Mouse (Mus musculus) cerebellum, postnatal 4 days (tissue): ENCODE results near the gene Rnf220.

Source experiments
- DNase-seq, 2 experiments: peaks; one replicate each; pipeline ENCODE4 v3.0.0; 2022; ENCODE audit warnings: low spot score in 2 of 2, mixed read lengths in 1 of 2

Rnf220 gene

DNA sequence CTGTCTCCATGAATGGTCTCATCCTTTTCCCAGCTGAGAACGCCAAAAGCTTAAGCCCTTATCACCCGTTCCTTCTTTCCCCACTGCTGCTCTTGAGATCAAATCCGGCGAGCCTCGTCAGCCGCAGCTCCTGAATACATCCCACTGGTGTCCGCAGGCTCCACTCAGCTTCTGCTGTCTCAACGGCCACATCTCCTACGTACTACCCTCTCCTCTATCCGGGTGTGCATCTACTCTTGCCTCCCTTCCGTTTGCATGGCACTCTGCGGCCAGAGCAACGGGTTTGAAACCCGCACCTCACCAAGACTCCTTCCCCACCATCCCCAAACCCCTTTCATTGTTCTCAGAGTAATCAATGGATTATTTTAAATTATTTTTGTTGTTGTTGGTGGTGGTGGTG is 58.8 kb downstream of the Rnf220 start:
- DNase-seq, result no peak

DNA sequence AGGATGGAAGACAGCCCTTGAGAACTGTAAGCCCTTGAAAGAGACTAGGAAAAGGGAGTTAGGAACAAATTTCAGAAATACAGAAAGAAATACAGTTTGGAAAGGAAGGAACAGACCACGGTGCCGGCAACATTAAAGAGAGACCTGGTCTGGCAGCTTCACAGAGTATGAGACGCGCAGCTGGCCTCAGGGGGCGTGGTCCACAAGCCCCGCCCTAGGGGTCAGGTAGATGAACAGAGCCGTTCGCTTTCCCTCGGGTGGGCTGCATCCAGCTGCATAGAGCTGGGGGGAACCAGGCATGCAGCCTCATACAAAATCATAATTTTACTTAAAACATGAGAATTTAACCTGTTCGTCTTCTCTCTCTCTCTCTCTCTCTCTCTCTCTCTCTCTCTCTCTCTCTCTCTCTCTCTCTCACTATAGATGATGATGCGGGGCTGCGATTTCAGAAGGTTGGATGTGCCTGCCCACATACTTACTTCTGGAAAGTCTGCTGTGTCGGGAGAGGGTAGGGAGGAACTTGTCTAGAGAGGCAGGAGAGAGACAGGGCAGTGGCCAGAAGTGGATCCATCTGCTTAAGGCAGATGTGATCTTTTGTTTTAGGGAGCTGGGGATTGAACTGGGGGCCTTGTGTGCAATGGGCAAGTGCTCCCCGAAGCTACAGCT is 59.7 kb downstream of the Rnf220 start:
- no peak for DNase-seq

GRCm38 (mm10) chr4:117434336-117434735 is 62.5 kb downstream of the Rnf220 start:
- no peak for DNase-seq

- DNase-seq, result no peak
Measured at GRCm38 (mm10) chr4:117429604-117430003, 67.2 kb downstream of the Rnf220 start.

DNA sequence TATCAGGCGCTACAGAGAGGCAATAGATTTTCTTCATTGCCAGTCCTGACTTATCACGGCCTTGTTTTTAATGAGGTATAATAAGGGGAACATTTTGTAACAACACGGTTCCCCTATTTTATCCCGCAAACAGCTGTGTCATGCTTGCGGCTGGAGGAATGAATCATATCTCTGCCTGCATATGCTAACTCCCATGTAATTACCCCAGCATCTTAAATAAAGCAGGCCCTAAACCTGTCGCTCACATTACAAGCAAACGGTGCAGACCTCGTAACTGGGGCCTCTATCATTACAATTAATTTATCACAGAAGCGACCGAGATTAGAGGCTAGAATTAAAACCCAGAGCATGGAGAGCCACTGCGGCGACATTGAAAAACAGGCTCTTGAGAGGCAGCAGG is 69.3 kb downstream of the Rnf220 start:
- DNase-seq, result no peak

GRCm38 (mm10) chr4:117421077-117421476 is 75.8 kb downstream of the Rnf220 start:
- DNase-seq, result no peak

DNA sequence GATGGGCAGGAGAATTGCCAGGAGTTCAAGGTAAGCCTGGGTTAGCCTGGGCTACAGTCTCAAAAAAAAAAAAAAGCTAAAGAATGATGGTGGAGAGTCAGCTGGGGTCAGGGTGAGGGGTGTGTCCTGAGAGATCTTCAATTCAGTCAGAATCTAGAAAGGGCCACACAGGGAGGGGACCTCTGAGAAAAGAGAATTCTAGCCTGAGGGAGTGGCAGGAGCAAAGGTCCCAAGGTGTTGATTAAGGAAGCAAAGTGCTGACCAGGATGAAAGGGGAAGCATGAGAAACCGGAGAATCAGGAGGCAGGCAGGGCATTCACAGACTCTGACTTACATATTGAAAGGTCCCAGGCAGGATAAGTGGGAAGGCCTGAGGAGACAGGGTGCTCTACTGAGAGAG is 80.0 kb downstream of the Rnf220 start:
- no peak for DNase-seq

DNA sequence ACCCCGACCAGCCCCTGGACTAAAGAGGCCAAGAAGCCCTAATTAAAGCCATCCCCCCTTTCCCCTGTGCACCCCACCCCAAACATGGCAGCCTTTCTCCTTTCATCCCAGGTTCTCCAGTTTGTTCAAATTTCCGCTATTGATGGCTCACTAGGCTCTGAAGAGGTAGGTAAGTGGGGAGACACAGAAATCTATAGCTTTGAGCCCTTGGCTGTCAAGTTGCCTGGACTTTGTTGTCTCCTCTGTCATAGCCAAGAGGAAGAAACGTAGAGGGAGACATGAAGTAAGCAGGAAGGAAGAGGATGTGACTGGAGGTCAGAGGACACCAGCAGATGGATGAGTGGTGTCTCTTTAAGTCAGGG is 86.8 kb downstream of the Rnf220 start:
- no peak for DNase-seq

GRCm38 (mm10) chr4:117409144-117410048 is 87.5 kb downstream of the Rnf220 start:
- DNase-seq, result no peak

DNA sequence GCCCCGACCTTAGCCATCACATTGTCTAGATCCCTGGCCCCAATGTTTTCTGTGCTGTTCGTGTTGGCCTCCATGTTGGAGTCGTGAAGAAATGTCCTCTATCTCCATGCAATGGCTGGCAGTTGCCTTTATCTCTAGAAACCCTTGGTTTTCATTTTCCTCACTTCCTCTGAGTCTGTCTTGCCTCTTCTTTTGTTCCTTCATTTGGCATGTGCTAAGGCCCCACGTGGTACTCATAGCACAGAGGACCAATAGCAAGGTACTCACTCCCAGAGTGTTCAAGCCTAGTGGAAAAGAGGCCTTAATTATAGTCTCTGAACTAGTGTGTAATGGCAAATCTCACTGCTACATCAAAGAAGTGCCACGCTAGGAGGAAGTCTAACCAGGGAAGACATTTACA is 88.9 kb downstream of the Rnf220 start:
- no peak for DNase-seq

DNA sequence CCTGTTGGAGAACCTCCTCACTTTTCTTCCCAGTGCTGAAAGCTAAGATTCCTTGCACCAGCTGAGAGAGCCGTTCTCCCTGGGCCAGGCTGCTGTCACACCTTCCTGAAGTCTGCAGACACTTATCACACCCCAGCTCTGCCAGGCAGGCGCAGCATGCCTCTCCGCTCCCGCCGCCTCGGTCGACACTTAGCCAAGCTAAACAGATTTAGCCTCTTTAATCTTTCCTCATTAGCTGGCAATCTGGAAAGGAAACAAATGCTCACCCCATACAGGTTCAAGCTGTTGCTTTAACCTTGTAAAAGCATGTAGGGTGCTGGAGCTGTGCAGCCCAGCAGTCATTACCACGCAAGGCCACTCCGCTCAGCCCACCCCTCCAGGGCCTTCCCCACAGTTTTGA is 90.9 kb downstream of the Rnf220 start:
- DNase-seq, result peak in 1 of 2 experiments; percentile 20

GRCm38 (mm10) chr4:117405211-117405610 is 91.6 kb downstream of the Rnf220 start:
- no peak for DNase-seq

- no peak for DNase-seq
Measured at GRCm38 (mm10) chr4:117403411-117403810, 93.4 kb downstream of the Rnf220 start.

DNA sequence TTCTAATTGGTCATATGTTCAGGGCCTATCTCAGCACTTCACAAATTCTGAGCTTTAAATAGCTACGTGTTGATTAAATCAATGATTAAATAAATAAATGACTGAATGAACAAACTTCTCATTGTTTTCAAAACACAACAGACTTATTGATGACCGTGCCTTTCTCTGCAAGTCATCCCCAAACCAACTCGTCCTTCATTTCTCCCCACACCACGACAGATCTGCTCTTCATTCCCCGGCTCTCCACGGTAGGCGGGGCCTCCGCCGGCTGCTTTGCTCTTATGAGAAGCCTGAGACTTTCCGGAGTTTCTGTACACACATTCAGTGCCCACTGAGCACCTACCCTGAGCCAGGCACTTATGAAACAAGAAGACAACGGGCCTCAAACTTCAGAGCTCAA is 99.7 kb downstream of the Rnf220 start:
- no peak for DNase-seq

DNA sequence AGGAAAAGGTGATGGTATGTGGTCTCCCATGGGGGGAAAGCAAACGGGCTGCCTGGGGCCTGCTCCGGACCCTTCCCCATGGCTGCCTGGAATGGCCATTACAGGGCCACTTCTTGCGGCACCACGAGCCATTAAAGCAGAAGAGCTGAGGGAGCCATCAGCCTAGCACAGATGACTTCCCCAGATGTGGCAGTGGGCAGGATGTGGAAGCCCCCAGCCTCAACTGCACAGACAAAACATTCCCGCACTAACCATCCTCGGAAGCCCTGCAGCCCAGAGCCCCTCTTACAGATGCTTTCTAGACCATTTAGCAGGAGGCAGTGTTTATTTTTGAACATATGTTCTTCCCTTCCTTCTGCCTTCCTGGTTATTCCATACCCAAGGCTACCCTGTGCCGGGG is 103.8 kb downstream of the Rnf220 start:
- no peak for DNase-seq

DNA sequence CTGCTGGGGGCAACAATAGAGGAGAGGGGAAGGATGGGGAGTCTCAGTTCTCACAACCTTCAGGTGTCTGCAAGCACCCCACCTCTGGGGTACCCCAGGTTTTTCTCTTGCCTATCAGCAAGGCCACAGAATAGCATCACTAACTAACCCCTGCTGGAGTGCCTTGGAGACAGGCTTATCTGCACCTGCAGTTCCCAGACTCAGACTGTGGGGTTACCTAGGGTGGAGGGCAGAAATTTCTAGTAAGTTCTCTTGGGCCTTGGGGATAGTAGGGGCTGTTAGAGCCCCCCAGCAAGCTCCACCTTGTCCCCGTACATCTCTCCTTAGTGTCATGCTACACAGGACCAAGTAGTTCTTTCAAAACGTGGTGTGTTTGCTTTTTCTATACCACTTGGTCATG is 104.5 kb downstream of the Rnf220 start:
- DNase-seq, result no peak

DNA sequence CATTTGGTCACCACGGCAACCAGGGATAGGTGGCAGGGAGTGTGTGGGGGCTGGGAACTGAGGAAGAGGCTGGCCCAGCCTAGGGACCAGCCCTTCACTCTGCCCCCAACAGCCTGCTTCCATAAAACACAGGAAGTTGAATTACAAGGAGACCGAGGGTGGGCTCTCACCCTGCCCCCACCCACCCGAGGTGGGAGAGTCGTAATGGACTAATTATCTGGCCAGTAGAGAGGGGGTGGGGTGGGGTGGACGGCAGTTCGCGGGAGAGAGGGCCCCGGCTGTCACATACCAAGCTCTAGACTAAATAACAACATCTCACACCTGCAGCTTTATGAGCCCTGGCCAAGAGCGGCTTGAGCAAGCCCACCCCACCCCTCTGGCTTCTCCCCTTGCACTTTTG is 104.9 kb downstream of the Rnf220 start:
- no peak for DNase-seq

DNA sequence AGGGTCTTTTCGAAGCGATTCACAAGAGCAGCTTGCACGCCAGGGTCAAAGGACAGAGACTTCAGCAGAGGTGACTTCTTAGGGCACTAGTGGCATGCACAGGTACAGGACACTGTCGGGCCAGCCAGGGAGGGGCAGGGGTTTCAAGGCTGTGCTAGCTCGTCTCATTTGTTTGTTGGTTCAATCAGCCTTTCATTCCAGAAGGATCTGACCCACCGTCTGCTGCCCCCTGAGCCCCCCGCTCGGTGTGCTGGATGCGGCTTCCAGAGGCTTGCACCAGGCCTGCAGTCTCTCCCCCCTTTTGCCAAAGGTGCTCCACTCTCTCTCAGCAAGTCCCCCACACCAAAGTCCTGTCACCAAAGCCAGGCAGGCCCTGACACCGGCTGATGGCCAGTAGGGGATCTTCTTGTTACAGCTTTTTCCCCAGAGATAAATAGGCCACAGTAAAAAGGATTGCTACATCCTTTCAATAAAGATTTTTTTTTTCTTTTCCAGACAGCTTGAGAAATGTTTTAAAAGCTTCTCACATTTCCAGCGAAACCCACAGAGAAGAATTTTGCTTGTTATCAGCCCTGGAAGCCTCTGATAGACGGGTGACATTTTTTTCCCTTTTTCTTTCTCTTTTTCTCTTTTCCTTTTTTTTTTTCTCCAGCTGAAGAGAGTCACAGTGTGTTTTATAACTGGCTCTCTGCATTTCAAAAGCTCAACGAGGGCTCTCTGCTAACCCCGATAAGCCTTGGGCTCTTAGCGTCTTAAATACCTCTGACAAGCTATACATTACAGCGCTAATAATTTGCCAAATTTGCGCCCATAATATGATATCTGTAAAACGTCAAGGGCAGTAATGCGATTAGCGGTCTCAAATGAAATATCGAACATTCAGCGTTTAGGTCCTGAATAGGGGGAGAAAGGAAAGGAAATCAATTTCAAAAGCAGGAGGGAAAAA is 105.7 kb downstream of the Rnf220 start:
- DNase-seq, result no peak

GRCm38 (mm10) chr4:117389264-117390054 is 107.4 kb downstream of the Rnf220 start:
- DNase-seq, result no peak

GRCm38 (mm10) chr4:117385247-117385646 is 111.6 kb downstream of the Rnf220 start:
- DNase-seq, result no peak

GRCm38 (mm10) chr4:117381846-117382245 is 115.0 kb downstream of the Rnf220 start:
- no peak for DNase-seq
